Mouse (Mus musculus) ovary, postnatal 10 days (tissue): ENCODE results near the gene Osbpl10.

ENCODE experiments used
- DNase-seq: peaks from one replicate; pipeline ENCODE4 v3.0.0; 2022; ENCODE audit warnings: low spot score

Gene Osbpl10

GRCm38 (mm10) chr9:115163693-115164092, 185.3 kb downstream of the Osbpl10 start:
- DNase-seq: no peak

- DNase-seq: no peak
These were observed 186.0 kb downstream of the Osbpl10 start for GRCm38 (mm10) chr9:115164351-115164750.

DNA sequence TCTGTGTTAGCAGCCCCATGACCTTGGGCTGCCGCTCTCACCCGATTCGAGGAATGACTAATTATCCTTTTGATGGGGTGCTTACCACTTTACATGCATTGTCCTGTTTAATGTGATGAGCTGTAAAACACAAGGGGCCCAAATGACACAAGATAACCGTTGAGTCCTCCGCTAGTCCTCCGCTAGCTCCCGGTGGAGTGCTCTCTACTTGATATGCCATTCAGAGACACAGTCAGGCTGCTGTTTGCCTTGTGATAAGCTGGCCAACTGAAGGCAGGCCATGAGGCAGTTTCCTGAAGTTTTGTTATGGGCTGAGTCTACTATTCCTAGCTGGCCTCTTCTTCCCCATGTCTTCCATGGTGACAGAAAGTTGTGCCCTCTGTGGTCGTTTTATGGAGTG, 187.6 kb downstream of the Osbpl10 start:
- no peak for DNase-seq

GRCm38 (mm10) chr9:115169591-115169990, 191.2 kb downstream of the Osbpl10 start:
- no peak for DNase-seq

- no peak for DNase-seq
These were observed 193.7 kb downstream of the Osbpl10 start for GRCm38 (mm10) chr9:115172096-115172495.

- DNase-seq: no peak
These were observed 200.8 kb downstream of the Osbpl10 start for GRCm38 (mm10) chr9:115179154-115179553.

DNA sequence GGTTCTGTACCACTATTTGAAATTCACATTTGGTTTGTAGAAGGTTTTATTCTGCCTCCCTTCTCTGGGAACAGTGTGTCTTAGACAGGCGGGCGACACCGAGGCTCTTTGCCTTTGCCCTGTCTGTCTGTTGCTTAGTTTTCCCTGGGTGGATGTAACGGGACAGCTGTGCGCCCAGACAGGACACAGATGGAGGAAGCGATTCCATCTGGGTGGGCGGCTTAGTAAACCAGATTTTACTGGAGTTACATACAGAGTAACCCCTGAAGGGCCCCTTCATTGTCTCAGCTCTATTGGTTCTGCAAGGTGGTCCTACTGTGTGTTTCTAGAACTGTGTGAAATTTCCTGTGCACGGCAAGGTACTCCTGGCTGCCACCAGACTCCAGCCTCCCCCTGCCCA, 201.6 kb downstream of the Osbpl10 start:
- no peak for DNase-seq

GRCm38 (mm10) chr9:115186402-115186801, 208.0 kb downstream of the Osbpl10 start:
- DNase-seq: no peak

DNA sequence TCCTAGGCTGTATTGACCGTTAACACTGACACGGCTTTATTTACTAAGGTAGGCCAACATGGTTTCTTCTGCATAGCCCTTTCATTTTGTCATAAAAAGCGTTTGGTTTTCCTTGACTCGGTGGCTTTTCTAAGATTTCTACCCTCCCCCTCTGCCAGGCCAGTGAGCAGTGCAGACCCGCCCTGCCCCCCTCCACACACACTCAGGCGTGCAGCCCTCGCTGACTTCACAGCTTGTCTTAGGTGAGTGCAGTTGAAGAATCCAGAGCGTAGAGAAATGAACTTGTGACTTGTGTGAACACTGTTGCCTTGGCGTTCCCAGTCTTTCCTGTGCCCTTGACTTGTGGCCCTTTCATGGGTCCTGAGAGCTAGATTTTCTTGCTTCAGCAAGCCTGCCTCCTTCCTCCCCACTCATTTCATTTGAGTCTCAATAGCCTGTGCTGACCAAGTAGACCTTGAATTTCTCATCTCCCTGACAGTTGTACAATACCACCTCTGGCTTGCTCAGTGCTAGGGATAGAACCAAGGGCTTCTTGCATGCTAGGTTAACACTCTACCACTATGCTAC, 212.1 kb downstream of the Osbpl10 start:
- DNase-seq: no peak

- DNase-seq: no peak
These were observed 214.5 kb downstream of the Osbpl10 start for GRCm38 (mm10) chr9:115192890-115193289.

DNA sequence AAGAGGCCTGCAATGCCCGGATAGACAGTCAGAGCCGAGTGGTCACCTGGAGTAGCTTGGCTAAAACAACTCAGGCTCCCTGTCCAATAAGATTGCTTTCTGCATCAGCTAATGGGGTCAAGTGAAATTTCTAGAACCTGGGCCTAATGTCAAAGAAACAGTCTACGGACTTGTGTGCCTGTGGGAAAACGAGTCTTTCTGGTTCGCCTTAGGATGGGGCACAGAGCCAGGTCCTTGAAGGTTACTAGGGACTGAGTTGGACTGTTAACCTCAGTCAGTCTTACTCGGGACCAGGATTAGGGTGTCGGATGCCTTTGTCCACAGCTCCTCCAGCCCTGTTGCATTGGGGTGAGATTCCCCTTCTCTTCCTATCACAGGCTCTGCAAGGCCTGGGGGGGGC, 218.7 kb downstream of the Osbpl10 start:
- no peak for DNase-seq

- no peak for DNase-seq
These were observed 221.9 kb downstream of the Osbpl10 start for GRCm38 (mm10) chr9:115200166-115200862.

- no peak for DNase-seq
These were observed 222.9 kb downstream of the Osbpl10 start for GRCm38 (mm10) chr9:115201264-115201663.

GRCm38 (mm10) chr9:115203136-115203535, 224.8 kb downstream of the Osbpl10 start:
- no peak for DNase-seq

DNA sequence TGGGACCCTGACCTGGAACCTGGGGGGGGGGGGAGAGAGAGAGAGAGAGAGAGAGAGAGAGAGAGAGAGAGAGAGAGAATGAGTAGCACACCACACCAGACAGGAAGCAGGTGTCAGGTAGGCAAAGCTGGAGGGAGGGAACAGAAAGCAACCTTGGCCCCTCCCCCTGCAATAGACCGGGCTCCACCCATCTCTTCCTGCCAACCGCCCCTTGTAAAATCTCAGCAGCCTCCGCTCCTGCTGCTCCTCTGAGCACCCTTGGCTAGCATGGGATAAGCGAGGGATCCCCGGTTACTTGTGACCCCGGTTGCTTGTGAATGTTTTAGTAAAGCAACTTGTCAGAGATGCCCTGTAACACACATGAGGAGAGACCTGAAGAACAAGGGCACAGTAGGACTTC, 227.1 kb downstream of the Osbpl10 start:
- no peak for DNase-seq

DNA sequence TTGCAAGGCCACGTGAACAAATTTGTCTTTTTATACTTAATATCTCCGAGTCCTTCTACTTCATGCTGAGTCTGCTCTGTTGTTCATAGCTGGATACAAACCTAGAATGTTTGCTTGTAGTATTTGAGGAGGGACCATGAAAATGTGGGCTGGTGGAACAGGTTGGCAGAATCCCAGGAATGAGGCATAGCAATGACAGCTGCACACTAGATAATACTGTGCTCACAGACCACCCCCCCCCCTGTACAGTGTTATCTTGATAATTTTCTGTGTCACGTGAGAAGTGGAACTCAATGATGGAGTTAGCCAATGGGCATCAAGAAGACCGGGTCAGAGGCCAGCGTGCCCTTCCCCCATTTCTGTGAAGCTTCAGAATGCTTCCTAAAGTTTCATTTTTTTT, 227.8 kb downstream of the Osbpl10 start:
- DNase-seq: no peak

GRCm38 (mm10) chr9:115209737-115210136, 231.4 kb downstream of the Osbpl10 start:
- no peak for DNase-seq

DNA sequence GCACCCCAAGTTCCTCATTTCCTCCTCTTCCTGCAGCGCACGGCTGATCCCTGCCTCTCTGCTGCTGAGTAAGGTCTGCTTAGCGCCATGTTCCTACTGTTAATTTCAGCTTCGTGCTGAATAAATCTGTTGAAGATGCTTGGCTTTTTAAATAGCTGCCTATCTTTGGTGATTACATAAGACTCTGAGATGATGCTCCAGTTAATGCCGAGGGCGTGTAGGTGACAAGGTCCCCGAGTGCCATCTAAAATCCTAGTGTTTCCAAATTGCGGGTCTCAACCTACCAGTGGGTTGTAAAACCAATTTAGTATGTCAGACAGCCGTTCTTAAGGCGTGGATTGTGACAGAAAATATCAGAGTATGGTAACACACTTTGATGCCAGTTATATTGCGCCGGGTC, 232.2 kb downstream of the Osbpl10 start:
- no peak for DNase-seq

DNA sequence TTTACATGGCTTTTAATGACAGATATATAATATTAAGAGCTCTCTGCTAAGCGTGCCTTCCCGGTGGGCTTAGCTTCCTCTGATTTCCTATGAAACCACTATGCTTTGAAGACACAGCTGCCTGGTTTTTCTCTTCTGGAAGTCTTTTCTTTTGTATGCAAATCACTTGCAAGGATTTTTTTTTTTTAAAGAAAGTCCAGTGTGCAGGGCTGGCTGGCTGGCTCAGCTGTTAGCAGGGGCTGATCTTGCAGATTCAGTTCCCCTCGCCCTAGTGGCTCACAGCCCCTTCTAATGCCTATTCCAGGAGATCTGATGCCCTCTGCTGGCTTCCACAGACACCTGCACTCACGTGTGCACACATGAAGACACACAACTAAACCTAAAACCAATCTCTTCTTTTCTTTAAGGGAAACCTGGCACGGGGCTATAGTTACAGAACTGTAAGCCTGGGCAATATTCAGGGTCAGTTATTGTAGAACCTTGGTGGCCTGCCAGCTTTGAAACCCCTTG, 235.4 kb downstream of the Osbpl10 start:
- no peak for DNase-seq

GRCm38 (mm10) chr9:115214572-115215571, 236.5 kb downstream of the Osbpl10 start:
- no peak for DNase-seq

DNA sequence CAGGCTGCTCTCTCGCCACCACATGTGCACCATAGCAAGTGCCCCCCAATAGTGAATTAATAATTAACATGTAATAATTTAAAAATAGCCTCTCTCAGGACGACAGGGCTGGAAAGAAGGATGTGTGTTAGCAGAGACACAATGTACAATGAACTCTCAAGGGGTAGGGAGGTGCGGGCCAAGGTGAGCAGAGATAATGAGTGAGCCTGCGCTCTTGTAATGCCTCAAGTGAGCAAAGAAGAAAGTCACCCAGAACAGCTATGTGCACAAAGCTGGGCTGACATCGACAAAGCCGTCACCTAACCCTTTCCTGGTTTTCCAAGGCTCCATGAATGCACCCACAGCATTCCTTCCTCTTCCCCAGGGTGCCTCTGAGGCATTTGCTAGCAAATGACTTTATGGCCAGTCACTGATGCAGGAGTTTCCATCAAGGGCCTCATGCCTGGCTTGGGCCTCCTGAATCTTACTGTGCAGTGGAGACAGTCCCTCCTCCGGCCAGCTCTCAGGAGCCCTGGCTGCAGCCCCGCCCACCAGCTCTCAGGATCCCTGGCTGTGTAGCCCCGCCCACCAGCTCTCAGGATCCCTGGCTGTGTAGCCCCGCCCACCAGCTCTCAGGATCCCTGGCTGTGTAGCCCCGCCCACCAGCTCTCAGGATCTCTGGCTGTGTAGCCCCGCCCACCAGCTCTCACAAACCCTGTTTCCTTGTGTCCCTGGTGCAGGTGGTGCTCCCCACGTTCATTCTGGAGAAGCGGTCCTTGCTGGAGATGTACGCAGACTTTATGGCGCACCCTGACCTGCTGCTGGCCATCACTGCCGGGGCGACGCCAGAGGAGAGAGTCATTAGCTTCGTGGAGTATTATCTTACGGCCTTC, 237.7 kb downstream of the Osbpl10 start:
- no peak for DNase-seq

DNA sequence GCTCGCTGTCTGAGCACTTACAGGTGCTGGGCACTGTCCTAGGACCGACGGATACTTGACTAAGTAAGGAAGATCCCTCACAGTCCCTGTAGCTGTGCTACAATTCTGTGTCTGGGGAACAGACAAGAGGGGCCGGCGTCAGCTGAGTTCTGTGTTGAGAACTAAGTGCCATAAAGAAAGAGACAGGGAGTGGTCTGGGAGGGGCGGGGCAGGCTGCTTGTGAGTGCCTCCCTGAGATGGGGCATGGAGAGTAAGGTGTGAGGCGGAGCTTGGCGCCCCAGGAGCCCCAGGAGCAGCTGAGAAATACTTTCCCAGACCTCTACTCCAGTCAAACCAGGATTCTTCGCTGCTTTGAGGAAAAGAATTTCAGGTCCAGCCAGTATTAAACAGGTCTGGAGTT, 239.6 kb downstream of the Osbpl10 start:
- DNase-seq: no peak
